Mouse (Mus musculus) induced T-regulatory cell, adult 2 months (primary cell): ENCODE results near the gene Nudt3.
A peak's percentile ranks its signal among the peaks of the same experiment; 100 is the strongest.
"Not testable (repeated sequence)": the region's sequence is repeated elsewhere in the genome, so short reads cannot be mapped to it uniquely, and the experiment has no call there.

Experiments
- DNase-seq: peaks from one replicate; pipeline ENCODE4 v3.0.0-alpha.2; 2012; ENCODE audit warnings: low read depth

The Nudt3 gene

DNA sequence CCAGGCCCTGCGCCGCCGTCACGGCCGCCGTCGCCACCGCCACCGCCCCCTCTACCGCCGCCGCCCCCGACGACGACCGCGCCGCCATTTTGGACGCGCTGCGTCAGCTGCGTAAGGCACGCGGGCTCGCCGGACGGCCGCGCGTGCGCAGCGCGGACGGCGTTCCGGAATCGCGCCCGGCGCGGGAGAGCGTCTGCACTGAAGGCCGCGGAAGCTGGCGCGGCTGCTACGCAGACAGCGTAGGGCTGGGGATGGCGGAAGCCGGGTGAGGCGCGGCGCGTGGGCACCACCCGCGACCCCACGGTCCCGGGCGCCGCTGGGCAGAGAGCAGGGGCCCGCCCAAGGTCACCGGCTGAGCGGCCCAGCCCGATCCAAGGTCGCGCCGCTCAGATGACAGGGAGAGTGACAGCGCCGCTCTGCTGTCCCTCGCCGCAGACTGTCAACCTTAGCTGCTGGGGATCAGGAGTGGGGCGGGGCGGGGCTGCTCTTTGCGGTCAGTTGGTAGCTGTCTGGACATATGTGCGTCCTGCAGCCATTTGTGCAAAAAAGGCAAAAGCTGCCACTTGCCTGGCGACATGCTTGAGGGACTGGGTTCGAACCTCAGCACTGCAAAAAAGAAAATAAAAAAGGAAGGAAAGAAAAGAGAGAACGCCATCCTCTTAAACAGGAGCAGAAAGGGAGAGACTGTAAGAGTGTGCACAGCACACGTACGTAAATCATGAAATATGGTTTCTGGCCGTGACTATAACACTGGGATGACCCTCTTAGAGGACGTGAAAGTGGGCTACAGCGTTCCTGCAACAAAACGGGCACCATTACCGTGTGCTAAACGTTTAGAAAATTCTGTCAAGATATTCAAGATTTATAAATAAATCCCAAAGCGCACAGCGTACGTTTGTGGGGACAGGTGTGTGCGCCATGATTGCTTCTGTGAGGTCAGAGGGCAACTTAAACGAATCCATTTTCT lies at the start of gene Nudt3:
Gene Nudt3 (minus strand): TSS at position 136 of the 967 bp plus-strand sequence.
- DNase-seq, result peak; percentile 95

DNA sequence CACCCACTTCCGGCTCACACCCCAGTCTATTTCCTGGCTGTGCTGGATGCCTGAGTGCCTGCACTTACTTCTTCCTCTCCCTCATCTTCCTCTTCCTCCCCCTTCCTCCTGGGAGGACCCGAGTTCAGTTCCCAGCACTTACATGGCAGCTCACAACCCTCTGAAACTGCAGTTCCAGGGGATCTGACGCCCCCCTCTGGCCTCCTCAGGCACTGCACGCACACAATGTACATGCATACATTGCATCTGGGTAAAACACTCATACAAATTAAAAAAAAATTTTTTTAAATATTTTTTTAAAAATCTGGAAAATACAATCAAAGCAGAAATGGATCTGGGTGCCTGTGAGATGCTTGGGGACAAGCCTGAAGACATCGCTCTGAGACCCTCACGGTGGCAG lies 48.4 kb upstream of the Nudt3 start:
- no peak for DNase-seq

DNA sequence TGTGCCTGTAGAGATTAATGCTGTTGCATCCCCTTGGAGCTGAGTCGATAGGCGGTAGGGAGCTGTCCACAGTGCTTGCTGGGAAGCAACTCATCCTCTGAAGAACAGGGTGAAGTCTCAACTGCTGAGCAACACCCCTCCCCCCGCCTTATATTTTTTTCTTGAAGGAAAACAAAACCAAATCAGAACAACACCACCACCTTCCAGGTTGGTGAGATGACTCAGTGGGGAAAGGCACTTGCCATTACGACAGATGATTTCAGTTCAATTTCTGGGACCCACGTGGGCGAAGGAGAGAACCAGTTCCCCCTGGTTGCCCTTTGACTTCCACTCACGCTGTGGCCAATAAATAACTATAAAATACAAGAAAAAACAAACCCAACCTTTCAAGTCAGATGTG lies 35.5 kb upstream of the Nudt3 start:
- peak; percentile 75 for DNase-seq

DNA sequence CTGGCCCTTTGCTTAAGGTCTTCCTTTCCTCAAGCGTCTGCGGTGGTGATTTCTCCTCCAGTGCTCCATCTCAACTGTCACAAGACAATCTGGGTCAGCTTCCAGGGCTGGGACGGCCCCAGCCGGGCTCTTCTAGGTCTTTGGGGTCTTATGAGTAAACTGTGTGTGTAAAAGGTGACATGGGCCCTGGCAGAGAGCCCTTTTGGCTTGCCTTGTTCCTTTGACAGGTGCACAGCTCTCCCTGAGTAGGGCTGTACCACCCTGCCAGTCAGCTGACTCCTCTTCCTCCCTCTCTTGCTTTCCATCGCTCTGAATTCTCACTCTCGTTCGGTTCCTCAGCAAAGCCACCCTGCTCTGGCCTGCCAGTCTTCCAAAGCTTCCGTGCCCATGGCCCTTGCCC lies 33.8 kb upstream of the Nudt3 start:
- DNase-seq, result peak; percentile 29

DNA sequence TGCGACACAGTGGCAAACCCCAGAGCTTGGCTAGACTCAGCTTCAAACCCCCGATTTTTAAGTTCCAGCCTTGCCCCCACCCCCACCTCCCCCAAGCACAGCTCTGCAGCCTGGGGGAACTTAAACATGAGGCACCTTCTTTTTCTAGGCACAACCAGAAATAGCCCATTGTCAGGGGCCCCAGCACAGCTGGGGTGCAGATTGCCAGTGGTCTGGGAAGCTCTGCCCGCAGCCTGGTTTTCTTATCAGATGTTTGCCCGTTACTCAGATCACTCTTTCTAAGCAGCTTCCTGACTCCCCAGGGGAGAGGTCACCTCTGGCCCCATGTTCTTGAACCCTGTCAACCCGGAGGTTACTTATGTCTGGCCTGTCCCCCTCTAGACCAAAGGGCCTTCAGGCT lies 33.1 kb upstream of the Nudt3 start:
- no peak for DNase-seq

DNA sequence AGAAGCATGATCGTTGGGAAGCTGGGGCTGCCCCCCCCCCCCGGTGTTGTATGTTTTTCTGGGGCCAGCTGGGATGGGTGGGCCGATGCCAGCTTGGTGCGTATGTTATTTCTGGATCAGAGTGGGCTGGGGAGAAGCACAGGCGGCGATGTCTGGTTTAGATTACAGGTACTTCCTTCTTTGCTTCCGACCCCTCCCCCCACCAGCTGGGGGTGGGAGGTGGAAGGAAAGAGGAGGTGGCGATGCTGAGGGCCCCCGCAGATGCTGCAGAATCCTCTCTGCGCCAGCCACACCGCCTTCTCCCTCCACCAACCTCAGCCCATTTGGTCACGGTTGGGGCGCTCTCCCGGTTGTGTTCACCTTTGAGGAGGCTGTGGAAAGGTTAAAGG lies 32.7 kb upstream of the Nudt3 start:
- peak; percentile 68 for DNase-seq

DNA sequence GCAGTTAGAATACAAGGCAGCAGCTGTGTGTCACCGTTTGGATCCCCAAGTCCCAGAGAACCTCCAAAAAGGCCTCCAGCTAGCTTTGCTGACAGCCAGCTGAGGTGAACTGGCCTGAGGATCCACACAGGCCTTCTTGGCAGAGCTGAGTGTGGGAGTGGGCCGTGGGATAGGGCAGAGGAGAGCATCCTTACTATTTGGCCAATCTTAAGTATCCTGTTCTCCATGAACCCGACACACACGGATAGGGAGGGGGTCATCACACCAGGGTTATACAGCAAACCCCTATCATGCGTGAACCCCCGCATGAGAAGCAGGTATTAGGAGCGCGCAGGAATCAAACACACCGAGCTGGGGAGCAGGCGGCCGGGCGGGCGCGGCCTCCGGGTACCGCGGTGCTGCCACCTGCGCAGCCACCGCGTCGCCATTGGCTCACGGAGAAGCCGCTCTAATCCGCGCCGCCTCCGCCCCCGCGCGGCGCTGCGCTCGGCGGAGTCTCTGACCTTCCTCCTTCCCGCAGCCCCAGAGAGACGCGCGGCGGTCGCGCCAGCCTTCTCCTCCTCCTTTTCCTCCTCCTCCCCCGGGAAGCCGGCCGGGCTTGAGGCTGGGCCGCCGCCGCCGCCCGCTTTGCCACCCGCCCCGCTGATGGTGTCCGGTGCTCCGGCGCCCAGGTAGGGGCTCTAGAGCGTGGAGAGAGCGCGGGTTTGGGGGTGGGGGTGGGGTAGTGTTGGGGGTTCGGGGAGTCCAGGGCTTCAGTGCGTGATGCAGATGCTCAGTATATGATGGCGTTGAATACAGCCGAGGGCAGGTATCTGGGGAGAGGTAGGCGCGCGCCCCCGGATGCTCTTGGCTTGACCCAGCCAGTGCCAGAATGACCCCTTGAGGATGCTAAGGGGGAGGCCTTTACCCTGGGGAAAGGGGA lies 32.1 kb upstream of the Nudt3 start, which contains the start of gene Pacsin1:
Gene Pacsin1 (plus strand): TSS at position 421 of the 922 bp plus-strand sequence.
- DNase-seq, result peak; percentile 82

DNA sequence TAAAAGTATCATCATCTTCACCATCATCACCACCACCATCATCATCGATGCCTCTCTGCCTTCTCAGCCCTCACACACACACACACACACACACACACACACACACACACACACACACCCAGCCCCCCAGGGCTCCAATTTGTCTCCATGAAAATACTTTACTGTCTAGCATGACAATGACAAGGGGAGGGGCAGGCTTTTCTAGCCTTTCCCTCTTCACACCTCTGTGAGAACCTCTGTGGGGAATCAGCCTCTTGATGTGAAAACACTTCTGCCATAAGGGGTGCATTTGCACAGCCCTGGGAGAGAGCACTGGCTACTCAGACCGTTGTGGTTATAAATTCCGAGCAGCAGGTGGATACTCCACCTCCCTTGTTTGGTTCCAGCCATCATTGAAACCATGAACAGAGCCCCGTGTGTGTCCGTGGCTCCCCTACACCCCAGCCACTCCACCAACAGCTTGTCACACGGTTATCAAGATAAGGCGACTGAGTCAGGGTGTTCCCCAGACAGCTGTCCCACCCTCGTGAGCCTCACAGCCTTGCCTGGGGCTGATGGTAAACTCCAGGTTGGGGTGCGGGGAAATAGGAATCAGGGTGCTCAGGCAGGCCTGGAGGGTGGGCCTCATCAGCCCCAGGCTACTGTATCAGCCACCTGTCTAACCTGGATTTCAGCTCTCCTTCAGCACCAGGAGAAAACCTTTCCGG lies 30.1 kb upstream of the Nudt3 start:
- DNase-seq, result no peak

DNA sequence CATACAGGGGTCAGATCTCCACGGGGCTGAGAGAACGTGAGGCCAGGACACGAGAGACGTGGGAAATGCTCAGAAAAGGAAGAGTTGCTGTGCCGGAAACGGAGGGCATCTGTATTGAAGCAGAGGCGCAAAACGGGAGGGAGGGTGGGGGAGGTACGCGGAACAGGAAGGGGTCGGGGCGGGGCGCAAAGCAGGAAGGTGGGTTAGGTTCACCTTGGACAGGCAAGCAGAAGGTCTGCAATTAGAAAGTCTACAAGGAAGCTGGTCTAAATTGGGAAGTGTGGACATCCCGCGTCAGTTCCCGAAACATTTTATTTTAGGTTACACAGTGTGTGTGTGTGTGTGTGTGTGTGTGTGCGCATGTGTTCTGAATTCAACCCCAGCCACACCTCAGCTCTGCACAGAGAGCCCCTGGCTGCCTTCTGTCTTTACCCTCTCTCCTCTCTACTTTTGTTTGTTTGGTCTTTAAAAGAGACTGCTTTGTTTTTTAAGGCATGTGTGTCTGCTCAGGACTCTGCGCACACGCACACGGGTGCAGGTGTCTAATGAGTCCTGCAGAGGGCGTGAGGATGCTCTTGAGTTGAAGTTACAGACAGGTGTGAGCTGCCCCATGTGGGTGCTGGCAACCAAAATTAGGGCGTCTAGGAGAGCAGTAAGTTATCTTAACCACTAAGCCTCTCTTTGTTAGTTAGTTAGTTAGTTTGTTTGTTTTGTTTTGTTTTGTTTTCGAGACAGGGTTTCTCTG lies 28.9 kb upstream of the Nudt3 start:
- peak; percentile 59 for DNase-seq

DNA sequence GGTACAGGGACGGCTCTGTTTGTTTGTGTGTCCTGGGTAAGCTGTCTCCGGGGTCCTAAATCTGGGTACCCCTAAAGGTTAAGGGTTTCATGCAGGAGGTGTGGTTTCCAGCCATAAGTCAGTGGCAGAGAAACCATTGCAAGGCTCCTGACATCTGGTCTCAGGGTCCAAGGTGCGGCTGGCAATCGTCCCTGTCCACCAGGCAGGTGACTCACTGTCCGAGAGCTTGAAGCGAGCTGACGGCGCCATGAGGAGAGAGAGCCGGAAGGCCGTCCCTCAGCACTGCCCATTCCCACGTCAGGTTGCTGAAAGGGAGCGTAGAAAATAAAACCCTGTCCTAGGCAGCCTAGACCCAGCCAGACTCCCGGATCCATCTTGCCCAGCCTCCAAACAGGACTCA lies 27.3 kb upstream of the Nudt3 start:
- DNase-seq, result no peak

DNA sequence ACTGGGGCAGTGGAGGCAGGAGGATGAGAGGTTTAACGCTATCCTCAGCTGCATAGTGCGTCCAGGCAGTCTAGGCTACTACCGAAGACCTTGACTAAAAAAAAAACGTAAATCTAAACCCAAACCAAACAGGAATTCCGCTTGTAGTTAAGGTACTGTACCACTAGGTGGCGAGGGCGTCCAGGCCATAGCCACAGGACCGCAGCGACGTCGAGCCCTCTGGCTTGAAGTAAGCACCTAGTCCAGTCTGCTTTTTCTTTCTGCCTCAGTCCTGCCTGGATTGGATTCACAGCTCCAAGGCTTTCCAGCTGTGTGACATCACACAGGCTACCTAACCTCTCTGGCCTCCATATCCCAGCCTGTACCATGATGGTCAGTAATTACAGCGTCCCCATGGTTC lies 26.9 kb upstream of the Nudt3 start:
- DNase-seq, result peak; percentile 90

DNA sequence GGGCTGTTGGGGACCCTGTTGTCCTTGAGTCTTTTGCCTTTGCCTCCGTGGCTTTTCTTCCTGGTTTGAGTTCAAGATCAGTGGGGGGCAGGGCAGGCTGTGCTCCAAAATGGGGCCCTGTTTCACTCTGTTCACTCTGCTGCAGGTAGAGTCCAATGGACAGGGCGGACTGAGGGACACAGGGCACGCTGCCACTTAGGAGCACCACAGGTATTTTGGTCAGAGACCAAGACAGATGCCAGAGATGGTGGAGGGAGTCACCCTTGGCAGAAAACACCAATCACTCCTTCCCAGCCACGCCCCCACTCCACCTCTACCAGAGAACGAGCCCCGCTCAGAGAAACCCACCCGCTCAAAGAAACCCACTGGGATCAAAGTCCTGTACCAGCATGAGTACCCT lies 22.5 kb upstream of the Nudt3 start:
- no peak for DNase-seq

DNA sequence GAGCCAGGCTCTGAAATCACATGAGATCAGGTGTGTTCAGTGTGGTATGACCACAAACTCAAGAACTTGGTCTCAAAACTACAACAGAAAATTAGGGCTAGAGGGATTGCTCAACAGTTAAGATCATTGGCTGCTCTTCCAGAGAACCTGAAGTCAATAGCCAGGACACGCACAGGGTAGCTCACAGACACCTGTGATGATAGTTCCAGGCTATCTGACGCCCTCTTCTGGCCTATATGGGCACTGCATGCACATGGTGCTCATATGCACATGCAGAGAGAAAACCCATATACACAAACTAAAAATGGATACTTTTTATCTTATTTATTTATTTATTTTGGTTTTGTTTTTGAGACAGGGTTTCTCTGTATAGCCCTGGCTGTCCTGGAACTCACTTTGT lies 21.3 kb upstream of the Nudt3 start:
- no peak for DNase-seq

DNA sequence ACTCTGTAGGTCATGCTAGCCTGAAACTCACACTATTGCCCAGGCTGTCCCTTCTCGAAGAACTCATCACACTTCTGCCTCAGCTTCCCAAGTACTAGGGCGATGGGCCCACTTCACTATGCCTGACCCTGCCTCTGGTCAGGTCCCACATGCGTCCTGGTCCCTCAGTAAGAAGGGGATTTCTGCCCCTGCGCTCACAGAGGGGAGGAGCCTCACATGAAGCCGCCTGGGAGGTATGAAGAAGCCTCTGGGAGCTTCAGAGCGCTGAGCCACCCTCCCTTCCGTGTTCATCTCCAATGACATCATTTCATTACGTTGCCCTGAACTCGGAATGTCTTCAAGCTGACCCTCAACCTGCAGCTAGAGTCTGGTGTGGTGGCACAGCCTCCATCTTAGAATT lies 20.5 kb upstream of the Nudt3 start:
- DNase-seq, result no peak

DNA sequence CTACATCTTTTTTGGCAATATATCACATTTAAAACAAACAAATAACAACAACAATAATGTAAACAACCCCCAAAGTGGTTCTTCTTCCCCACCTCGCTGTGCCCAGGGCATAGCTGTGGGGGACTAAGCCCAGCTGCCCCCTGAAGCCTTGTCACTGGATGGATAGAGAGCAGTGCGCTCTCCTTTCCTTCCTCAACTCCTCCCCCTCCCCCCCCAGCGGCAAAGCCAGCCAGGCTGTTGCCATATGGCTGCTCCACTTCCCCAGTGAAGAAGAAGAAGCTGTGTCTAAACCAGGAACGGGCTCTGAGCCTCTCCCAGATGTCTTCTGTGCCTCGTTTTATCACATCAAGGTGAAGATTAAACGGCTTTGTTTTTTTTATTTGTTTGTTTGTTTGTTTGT lies 19.8 kb upstream of the Nudt3 start:
- no peak for DNase-seq

DNA sequence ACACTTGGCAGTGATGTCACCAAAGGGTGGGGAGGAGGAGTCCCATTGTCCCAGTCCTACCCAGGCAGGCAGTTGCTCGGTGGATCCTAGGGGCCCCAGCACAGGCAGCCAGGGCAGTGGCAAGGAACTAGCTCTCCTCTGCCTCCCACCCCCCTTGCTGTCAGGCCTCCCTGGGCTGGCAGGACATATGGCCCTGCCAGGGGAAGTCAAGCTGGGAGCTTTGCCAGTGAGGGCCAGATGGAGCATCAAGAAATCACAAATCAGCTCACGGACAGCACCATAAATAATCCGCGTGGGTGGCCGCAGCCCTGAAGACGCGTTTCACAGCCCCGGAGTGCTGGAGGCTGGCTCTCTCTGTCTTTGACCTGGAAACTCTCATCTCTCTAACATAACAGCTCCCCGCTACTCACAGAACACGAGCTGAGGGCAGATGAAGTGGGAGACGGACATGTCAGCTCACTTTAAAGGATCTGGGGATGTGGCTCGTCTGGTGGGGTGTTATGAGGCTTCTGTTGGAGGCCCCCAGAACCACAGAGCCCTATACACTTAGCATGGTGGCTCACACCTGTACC lies 19.3 kb upstream of the Nudt3 start:
- no peak for DNase-seq

DNA sequence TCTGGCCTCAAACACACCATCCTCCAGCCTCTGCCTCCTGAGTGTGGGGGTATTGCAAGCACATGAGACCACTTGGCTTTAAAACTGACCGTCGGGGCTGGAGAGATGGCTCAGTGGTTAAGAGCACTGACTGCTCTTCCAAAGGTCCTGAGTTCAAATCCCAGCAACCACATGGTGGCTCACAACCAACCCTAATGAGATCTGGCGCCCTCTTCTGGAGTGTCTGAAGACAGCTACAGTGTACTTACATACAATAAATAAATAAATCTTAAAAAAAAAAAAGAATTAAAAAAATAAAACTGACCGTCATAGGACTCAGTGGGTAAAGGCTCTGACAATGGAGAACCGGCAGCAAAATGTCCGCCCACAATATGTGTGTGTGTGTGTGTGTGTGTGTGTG lies 16.6 kb upstream of the Nudt3 start:
- DNase-seq, result not testable (repeated sequence)

DNA sequence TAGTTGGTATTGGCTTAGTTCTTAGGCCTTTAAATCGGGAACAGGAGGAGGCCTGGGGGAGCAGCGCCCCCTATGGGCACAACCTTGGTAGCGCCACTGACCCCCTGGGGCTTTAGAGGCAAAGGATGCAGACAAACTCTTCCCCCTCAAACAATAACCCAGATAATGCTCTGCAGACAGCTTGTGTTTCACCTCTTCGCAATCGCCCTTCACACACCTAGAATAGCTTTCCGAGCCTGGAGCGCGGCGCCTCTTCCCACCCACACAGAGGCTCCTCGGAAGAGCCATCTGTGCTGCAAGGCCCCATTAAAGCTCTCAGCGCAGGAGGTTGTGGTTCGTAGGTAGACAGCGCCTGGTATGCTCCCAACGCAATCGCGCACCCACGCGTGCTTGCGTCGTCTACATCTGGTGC lies 15.6 kb upstream of the Nudt3 start:
- DNase-seq, result peak; percentile 49

DNA sequence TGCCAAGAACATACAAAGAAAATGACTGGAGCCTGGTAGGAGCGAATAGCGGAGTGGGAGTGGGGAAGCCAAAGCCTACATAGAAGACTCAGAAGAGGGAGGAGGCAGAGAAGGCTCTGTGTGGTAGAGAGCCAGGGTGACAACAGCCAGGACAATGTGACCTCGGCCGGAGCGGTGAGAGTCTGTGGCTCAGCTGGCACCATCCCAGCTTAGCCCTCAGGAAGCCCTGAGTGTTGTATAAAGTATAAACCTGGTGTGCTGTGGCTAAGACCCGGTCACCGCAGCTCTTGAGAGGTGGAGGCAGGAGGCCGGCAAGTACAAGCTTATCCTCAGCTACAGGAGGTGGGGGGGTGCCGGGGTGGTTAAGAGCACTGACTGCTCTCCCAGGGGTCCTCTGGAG lies 14.0 kb upstream of the Nudt3 start:
- no peak for DNase-seq

DNA sequence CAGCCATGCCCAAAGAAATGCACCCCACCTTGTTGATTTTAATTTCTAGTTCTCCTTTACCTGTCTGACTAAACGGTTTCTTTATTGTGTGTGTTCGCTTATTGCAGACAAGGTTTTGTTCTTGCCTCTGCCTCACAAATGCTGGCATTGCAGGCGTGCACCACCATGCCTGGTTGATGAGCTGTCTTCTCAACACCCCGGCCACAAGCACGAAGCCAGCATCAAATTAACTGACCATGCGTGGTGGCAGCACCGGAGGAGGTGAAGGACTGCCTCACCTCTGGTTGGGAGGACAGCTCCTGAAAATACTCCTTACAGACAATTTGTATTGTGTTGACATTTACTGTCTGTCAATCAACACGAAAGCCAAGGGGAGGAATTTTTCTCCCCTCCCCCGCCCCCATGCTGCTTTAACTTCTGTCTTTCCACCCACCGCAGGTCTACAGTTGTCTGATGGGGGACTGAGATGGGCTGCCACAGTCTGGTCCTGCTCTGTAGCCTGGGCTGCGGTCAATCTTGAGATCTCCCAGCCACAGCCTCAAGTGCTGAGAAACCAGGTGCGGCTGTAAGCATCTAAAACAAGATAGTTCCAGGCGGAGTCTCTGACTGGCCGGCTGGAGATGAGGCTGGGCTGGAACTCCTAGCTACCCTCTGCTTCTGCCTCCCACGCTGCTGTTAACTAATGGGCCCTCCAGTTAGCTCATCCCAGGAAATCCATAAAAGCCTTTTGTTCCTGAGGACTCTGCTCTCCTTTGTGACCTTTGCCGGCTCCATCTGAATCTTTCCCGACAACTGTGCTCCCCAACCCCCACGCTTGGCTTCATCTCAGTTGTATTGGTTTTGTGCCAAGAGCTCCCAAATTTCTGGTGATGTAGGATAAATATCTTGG lies 13.1 kb upstream of the Nudt3 start, which contains the start of gene Rps10:
Gene Rps10 (minus strand): TSS at position 538 of the 889 bp plus-strand sequence.
- DNase-seq, result no peak
